Mouse (Mus musculus) lung, postnatal 0 days (tissue): ENCODE data around the gene Vmn1r210.

Experiments used
- CTCF ChIP-seq: IDR thresholded peaks from 2 replicates; pipeline ENCODE4 v1.5.1; 2016; ENCODE audit warnings: antibody characterized with exemption, mild to moderate bottlenecking
- EP300 ChIP-seq: IDR thresholded peaks from 2 replicates; pipeline ENCODE4 v1.6.1; 2016; ENCODE audit warnings: antibody characterized with exemption, mild to moderate bottlenecking, control low read depth

DNA sequence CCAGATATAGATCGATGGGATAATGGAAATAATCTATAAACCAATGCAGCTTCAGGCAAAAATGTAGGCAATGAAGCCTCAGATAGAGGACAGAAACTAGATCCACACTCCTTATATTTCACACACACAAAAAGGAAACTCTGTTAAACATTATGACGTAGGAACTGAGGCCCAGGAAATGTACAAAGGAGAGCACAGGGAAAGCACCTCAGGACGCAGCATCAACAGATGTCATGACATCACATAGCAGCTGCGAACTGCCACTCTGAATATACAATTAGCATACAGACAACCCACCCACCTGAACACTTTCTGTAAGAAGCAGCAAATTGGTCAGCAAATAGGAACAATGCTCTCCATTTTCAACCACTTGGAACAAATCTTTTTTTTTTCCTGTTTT is 23.6 kb upstream of the Vmn1r210 start:
- TF ChIP-seq CTCF (no peak), EP300 (no peak)
